Mouse (Mus musculus): ENCODE data around the gene Slc22a20. TPM values are rescaled to one million over a fixed set of nuclear protein-coding genes. Genes with fewer than 3 reads are reported as not detected.

Gene Slc22a20
- not detected in 2 replicates for polyA plus RNA-seq (2014; fragmentation: Nextera tagmentation; extraction: Ambion mirVana)

DNA sequence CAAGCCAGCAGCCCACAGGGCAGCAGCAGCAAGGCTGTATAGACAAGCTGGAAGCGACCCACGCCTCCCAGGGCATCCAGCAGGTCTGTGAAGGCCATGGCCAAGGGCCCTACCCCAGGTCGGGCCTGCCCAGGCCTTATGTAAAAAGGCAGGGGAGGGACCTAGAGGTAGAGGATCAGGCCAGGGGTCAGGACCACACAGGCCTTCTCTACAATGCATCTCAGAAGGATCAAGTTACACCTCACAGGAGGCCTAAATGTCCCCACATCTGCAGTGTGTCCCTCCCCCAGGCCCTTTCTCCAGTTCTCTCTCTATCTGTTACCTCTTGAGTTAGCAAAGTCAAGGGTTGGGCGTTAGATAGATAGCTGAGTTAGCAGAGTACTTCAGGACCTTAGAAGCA lies at the start of gene Slc22a20:
TSS of gene Slc22a20 (minus strand) at position 101 of the 400 bp plus-strand sequence.
- Histone ChIP-seq H3K36me3 (ENCODE audit: control insufficient read depth, insufficient read depth, low read length) (no peaks in the 10 kb centered on the region), H3K9me3 (replicated peaks; ENCODE audit: control insufficient read depth, low read length) (no peaks in the 10 kb centered on the region), H3K9ac (ENCODE audit: low read depth, low read length) (no peak within 1 kb of the TSS), H3K27ac (ENCODE audit: low read depth, low read length) (no peak within 1 kb of the TSS), H3K4me1 (ENCODE audit: control insufficient read depth, insufficient read depth, low read length) (peaks cover 13% of the 10 kb centered on the region), H3K27me3 (ENCODE audit: control insufficient read depth, insufficient read depth, low read length) (no peaks in the 10 kb centered on the region; the same call in 1 of the 2 replicates), H3K4me3 (ENCODE audit: low read depth, low read length) (no peak within 1 kb of the TSS), H3K4me2 (no peak within 1 kb of the TSS)
- WGBS (ENCODE audit: insufficient replicate concordance), result 35% methylated on average over 4 of the region's 4 CpGs
- ATAC-seq (replicated peaks; ENCODE audit: insufficient number of reproducible peaks, low FRiP score, low TSS enrichment), result no peak

DNA sequence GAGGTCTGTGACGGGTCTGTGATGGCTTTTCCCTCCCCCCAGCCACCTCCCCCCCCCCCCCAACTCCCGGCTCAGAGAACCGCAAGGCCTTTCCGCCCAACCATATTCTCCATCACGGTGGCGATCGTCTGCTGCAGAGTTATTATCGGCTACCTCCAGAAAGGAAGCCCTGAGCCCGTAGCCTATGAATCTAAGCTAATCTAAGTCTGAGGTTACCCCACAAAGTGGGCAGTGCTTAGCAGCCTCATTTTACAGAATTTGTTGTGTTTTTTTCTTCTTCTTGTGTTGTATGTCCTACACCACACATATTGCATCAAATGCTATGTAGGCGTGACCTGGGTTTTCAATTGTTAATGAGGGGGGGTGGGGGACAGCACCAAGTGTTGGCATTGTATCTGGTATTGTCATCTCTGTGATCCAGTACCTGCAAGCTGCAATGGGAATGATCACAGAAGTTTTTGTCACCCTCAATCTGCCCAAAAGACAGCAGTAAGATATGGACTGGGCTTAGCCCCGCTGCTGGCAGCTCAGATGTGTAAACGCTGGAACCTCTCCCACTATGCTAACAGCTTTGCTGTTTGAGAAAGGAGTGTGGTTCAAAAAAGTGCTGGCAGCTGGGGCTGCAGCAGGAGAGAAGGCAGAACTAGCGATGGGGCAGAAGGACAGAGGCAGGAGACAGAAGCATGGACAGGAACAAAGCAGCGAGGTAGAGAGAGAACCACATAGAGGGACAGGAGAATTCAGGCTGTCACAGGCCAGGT lies 44.8 kb upstream of the Slc22a20 start:
- H3K9ac ChIP-seq (ENCODE audit: low read depth, low read length), result no peak overlapping the region
- H3K9me3 ChIP-seq (replicated peaks; ENCODE audit: control insufficient read depth, low read length), result no peaks in the 10 kb centered on the region
- H3K4me1 ChIP-seq (ENCODE audit: control insufficient read depth, insufficient read depth, low read length), result no peaks in the 10 kb centered on the region
- ATAC-seq (replicated peaks; ENCODE audit: insufficient number of reproducible peaks, low FRiP score, low TSS enrichment), result no peak
- H3K4me2 ChIP-seq, result no peak overlapping the region
- no peaks in the 10 kb centered on the region for H3K36me3 ChIP-seq (ENCODE audit: control insufficient read depth, insufficient read depth, low read length)
- no peak overlapping the region for H3K27ac ChIP-seq (ENCODE audit: low read depth, low read length)
- no peak overlapping the region for H3K4me3 ChIP-seq (ENCODE audit: low read depth, low read length)
- 54% methylated on average over 14 of the region's 14 CpGs for WGBS (ENCODE audit: insufficient replicate concordance)
- no peaks in the 10 kb centered on the region for H3K27me3 ChIP-seq (ENCODE audit: control insufficient read depth, insufficient read depth, low read length)

DNA sequence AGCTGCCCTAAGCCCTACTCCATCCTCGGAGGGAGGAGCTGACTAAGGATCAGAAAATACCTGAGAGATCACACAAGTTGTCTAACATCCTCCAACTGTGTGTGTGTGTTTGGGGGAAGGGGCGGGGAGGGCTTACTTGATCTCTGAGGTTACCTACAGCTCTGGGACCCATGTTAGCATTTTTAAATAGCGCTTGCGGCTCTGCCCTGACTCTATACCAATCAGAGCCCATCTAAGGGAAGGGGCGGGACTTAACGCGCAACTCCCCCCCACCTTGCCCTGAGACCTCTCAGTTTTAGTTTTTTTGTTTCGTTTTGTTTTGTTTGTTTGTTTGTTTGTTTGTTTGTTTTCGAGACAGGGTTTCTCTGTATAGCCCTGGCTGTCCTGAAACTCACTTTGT lies 43.5 kb upstream of the Slc22a20 start:
- Histone ChIP-seq H3K9me3 (replicated peaks; ENCODE audit: control insufficient read depth, low read length) (no peaks in the 10 kb centered on the region), H3K4me1 (ENCODE audit: control insufficient read depth, insufficient read depth, low read length) (no peaks in the 10 kb centered on the region), H3K4me3 (ENCODE audit: low read depth, low read length) (no peak overlapping the region), H3K27me3 (ENCODE audit: control insufficient read depth, insufficient read depth, low read length) (no peaks in the 10 kb centered on the region), H3K36me3 (ENCODE audit: control insufficient read depth, insufficient read depth, low read length) (no peaks in the 10 kb centered on the region), H3K9ac (ENCODE audit: low read depth, low read length) (no peak overlapping the region), H3K27ac (ENCODE audit: low read depth, low read length) (no peak overlapping the region), H3K4me2 (no peak overlapping the region)
- no peak for ATAC-seq (replicated peaks; ENCODE audit: insufficient number of reproducible peaks, low FRiP score, low TSS enrichment)
- WGBS (ENCODE audit: insufficient replicate concordance), result 64% methylated on average over 9 of the region's 9 CpGs

DNA sequence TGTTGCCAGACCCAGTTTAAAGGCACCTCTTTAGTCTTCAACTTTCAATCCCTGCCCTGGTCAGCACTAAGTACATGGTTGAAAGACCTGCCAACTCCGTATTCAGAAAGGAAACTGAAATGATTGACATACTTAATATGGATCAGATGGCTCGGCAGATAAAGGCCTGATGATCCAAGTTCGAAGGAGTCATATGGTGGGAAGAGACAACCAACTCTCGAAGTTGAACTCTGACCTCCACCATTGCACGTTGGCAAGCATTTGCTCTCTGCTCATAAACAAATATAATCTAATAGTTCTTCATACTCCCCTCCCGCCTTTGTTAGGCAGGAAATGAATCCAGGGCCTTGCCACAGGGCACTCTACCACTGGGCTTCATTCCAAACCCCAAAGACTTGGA lies 43.0 kb upstream of the Slc22a20 start:
- H3K4me3 ChIP-seq (ENCODE audit: low read depth, low read length), result no peak overlapping the region
- ATAC-seq (replicated peaks; ENCODE audit: insufficient number of reproducible peaks, low FRiP score, low TSS enrichment), result no peak
- no peaks in the 10 kb centered on the region for H3K36me3 ChIP-seq (ENCODE audit: control insufficient read depth, insufficient read depth, low read length)
- H3K27me3 ChIP-seq (ENCODE audit: control insufficient read depth, insufficient read depth, low read length), result no peaks in the 10 kb centered on the region
- H3K27ac ChIP-seq (ENCODE audit: low read depth, low read length), result no peak overlapping the region
- WGBS (ENCODE audit: insufficient replicate concordance), result 79% methylated on average over 6 of the region's 6 CpGs
- H3K9ac ChIP-seq (ENCODE audit: low read depth, low read length), result no peak overlapping the region
- H3K4me2 ChIP-seq, result no peak overlapping the region
- no peaks in the 10 kb centered on the region for H3K4me1 ChIP-seq (ENCODE audit: control insufficient read depth, insufficient read depth, low read length)
- H3K9me3 ChIP-seq (replicated peaks; ENCODE audit: control insufficient read depth, low read length), result no peaks in the 10 kb centered on the region

DNA sequence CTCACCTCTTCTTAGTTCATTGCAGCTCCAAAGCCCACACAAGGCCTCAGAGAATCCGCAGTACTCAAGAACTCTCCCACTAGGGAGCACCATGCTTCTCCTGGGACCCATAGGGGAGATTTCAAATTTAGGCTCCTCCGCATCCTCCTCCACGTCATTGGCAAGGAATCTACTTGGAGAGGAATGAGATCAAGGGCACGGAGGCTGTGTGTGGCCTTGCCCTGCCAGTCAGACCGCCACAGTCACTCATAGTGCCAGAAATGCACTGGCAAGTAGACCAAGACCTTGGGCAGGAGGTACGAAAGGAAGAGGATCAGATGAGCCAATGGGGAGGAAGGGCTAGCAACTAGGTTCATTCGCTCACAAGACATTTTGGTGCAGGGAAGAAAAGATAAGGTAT lies 38.0 kb upstream of the Slc22a20 start:
- no peaks in the 10 kb centered on the region for H3K36me3 ChIP-seq (ENCODE audit: control insufficient read depth, insufficient read depth, low read length)
- H3K4me3 ChIP-seq (ENCODE audit: low read depth, low read length), result no peak overlapping the region
- H3K4me2 ChIP-seq, result no peak overlapping the region
- no peak overlapping the region for H3K27ac ChIP-seq (ENCODE audit: low read depth, low read length)
- no peak overlapping the region for H3K9ac ChIP-seq (ENCODE audit: low read depth, low read length)
- WGBS (ENCODE audit: insufficient replicate concordance), result 77% methylated on average over 7 of the region's 7 CpGs
- H3K27me3 ChIP-seq (ENCODE audit: control insufficient read depth, insufficient read depth, low read length), result no peaks in the 10 kb centered on the region
- no peaks in the 10 kb centered on the region for H3K4me1 ChIP-seq (ENCODE audit: control insufficient read depth, insufficient read depth, low read length)
- no peak for ATAC-seq (replicated peaks; ENCODE audit: insufficient number of reproducible peaks, low FRiP score, low TSS enrichment)
- no peaks in the 10 kb centered on the region for H3K9me3 ChIP-seq (replicated peaks; ENCODE audit: control insufficient read depth, low read length)

DNA sequence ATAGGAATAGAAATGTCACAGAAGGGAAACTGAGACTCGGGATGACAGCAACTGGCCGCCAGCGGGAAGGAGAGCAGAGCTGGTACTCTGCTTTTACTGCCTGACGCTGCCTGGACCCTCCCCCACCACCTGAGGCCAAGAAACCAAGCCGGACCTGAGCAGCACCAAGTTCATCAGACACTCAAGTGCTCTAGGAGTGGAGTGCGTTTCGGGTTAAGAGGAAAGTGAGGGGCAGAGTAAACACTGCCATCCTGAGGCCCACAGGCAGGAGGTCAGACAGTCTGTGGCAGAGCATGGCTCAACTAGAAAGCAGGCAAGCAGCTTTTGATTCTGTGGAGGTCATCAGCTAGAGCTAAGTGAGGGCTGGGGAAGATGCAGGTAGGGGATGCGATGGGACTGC lies 37.1 kb upstream of the Slc22a20 start:
- Histone ChIP-seq H3K4me1 (ENCODE audit: control insufficient read depth, insufficient read depth, low read length) (no peaks in the 10 kb centered on the region), H3K9ac (ENCODE audit: low read depth, low read length) (no peak overlapping the region), H3K9me3 (replicated peaks; ENCODE audit: control insufficient read depth, low read length) (no peaks in the 10 kb centered on the region), H3K27ac (ENCODE audit: low read depth, low read length) (no peak overlapping the region), H3K4me3 (ENCODE audit: low read depth, low read length) (no peak overlapping the region), H3K4me2 (no peak overlapping the region), H3K27me3 (ENCODE audit: control insufficient read depth, insufficient read depth, low read length) (no peaks in the 10 kb centered on the region), H3K36me3 (ENCODE audit: control insufficient read depth, insufficient read depth, low read length) (no peaks in the 10 kb centered on the region)
- ATAC-seq (replicated peaks; ENCODE audit: insufficient number of reproducible peaks, low FRiP score, low TSS enrichment), result no peak
- 54% methylated on average over 8 of the region's 8 CpGs for WGBS (ENCODE audit: insufficient replicate concordance)

DNA sequence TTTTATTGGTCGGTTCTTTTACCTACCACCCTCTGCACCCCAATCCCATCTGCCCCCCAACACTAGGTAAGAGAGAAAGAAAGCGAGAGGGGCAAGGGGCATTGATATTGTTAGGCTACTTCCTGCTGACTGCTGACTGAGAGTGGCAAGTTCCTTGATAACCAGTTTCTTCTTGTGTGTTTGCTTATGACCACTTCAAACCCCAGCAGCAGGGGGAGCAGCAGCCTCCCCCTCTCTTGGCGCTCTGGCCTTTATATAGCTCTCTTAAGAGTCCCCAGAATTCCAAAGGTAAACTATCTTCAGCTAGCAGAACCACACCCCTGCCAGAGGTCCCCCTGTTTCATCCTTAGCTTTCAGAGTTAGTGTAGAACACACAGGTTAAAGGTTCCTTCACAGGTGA lies 34.3 kb upstream of the Slc22a20 start:
- WGBS (ENCODE audit: insufficient replicate concordance), result 35% methylated on average over 3 of the region's 3 CpGs
- Histone ChIP-seq H3K27me3 (ENCODE audit: control insufficient read depth, insufficient read depth, low read length) (peaks cover 3% of the 10 kb centered on the region; the same call in 1 of the 2 replicates), H3K9ac (ENCODE audit: low read depth, low read length) (no peak overlapping the region), H3K36me3 (ENCODE audit: control insufficient read depth, insufficient read depth, low read length) (no peaks in the 10 kb centered on the region), H3K4me1 (ENCODE audit: control insufficient read depth, insufficient read depth, low read length) (peaks cover 2% of the 10 kb centered on the region; the same call in 1 of the 2 replicates), H3K9me3 (replicated peaks; ENCODE audit: control insufficient read depth, low read length) (no peaks in the 10 kb centered on the region), H3K27ac (ENCODE audit: low read depth, low read length) (no peak overlapping the region), H3K4me3 (ENCODE audit: low read depth, low read length) (no peak overlapping the region), H3K4me2 (no peak overlapping the region)
- no peak for ATAC-seq (replicated peaks; ENCODE audit: insufficient number of reproducible peaks, low FRiP score, low TSS enrichment)

DNA sequence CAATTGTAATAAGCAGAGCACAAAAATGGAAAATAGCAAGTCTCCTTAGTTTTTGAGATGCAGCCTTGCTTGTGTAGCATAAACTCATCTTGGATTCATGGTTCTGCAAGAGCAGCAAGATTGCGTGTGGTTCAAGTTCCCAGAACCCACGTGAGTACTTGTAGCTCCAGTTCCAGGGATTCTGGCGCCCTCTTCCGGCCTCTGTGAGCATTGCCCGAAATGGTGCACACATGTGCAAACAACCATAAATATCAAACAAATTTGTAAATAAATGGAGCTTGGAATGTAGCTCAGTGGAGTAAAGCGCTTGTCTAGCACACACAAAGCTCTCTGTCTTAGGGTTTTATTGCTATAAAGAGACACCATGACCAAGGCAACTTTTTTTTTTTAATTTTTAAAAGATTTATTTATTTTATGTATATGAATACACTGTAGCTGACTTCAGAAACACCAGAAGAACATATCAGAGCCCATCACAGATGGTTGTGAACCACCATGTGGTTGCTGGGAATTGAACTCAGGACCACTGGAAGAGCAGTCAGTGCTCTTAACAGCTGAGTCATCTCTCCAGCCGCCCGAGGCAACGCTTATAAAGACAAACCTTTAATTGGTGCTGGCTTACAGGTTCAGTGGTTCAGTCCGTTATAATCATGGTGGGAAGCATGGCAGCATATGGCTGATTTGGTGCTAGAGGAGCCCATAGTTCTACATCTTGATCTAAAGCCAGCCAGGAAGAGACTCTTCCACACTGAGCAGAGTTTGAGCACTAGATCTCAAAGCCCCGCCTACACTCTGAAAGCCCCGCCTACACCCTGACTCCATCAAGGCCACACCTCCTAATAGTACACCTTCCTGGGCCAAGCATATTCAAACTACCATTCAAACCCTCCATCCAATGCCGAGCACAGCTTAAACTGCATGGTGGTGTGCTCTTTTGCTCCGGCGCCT lies 32.5 kb upstream of the Slc22a20 start:
- no peak for ATAC-seq (replicated peaks; ENCODE audit: insufficient number of reproducible peaks, low FRiP score, low TSS enrichment)
- H3K9ac ChIP-seq (ENCODE audit: low read depth, low read length), result no peak overlapping the region
- 23% methylated on average over 15 of the region's 15 CpGs for WGBS (ENCODE audit: insufficient replicate concordance)
- no peak overlapping the region for H3K27ac ChIP-seq (ENCODE audit: low read depth, low read length)
- H3K4me2 ChIP-seq, result no peak overlapping the region
- no peak overlapping the region for H3K4me3 ChIP-seq (ENCODE audit: low read depth, low read length)
- no peaks in the 10 kb centered on the region for H3K9me3 ChIP-seq (replicated peaks; ENCODE audit: control insufficient read depth, low read length)
- peaks cover 9% of the 10 kb centered on the region; the same call in 1 of the 2 replicates for H3K4me1 ChIP-seq (ENCODE audit: control insufficient read depth, insufficient read depth, low read length)
- no peaks in the 10 kb centered on the region for H3K36me3 ChIP-seq (ENCODE audit: control insufficient read depth, insufficient read depth, low read length)
- H3K27me3 ChIP-seq (ENCODE audit: control insufficient read depth, insufficient read depth, low read length), result peaks cover 3% of the 10 kb centered on the region; the same call in 1 of the 2 replicates
